Mouse (Mus musculus) midbrain, embryonic 11.5 days (tissue): ENCODE measurements at regions not wholly inside any gene's neighbourhood (a gene's known extent, or its start where the extent isn't known, plus 50 kb on each side); places are given as distances from the start of the nearest gene placed in this dataset.

Source experiments
- ATAC-seq: fragments of 200-750 bp; cut with Nextera tagmentation; 2 replicates; pipeline ENCODE4 v1.8.0; 2017; ENCODE audit warnings: moderate TSS enrichment, moderate library complexity; ENCODE audit not compliant: low FRiP score
- DNase-seq: peaks from one replicate; pipeline ENCODE4 v3.0.0; 2015; ENCODE audit warnings: low spot score; ENCODE audit errors: missing footprints
- H3K27ac ChIP-seq: fragments of 300-500 bp; sonication (generic); 2 replicates; pipeline ENCODE4 v1.5.1; 2014; ENCODE audit warnings: low read depth, low read length
- H3K27me3 ChIP-seq: fragments of 300-500 bp; sonication (generic); 2 replicates; pipeline ENCODE4 v1.6.1; 2014; ENCODE audit warnings: mild to moderate bottlenecking, low read length, moderate library complexity, mixed read lengths; ENCODE audit not compliant: control insufficient read depth, insufficient read depth
- H3K36me3 ChIP-seq: fragments of 300-500 bp; sonication (generic); 2 replicates; pipeline ENCODE4 v1.6.1; 2014; ENCODE audit warnings: mild to moderate bottlenecking, low read length, moderate library complexity, mixed read lengths; ENCODE audit not compliant: control insufficient read depth, insufficient read depth
- H3K4me1 ChIP-seq: fragments of 300-500 bp; sonication (generic); 2 replicates; pipeline ENCODE4 v1.6.1; 2014; ENCODE audit warnings: low read length; ENCODE audit not compliant: control insufficient read depth, insufficient read depth
- H3K4me2 ChIP-seq: fragments of 300-500 bp; sonication (generic); 2 replicates; pipeline ENCODE4 v1.6.1; 2014; ENCODE audit warnings: mild to moderate bottlenecking, moderate library complexity
- H3K4me3 ChIP-seq: fragments of 300-500 bp; sonication (generic); 2 replicates; pipeline ENCODE4 v1.5.1; 2014; ENCODE audit warnings: low read depth, low read length
- H3K9ac ChIP-seq: fragments of 300-500 bp; sonication (generic); 2 replicates; pipeline ENCODE4 v1.6.1; 2014; ENCODE audit warnings: low read length
- H3K9me3 ChIP-seq: fragments of 300-500 bp; sonication (generic); 2 replicates; pipeline ENCODE4 v1.6.1; 2016; ENCODE audit warnings: low read length; ENCODE audit not compliant: control insufficient read depth
- WGBS: fragments of 180-500 bp; shearing (Covaris S2); extraction: QIAGEN DNeasy Blood & Tissue Kit; methylation state at CpG from one replicate; pipeline ENCODE4 v1.1.7; 2014; 5-methylcytosine and 5-hydroxymethylcytosine counted together

- no peak overlapping the region for H3K4me2 ChIP-seq
- no peak overlapping the region for H3K27ac ChIP-seq
- no peaks in the 10 kb centered on the region for H3K36me3 ChIP-seq
- no peak overlapping the region for H3K4me3 ChIP-seq
- H3K9ac ChIP-seq, result no peak overlapping the region
- DNase-seq (no peak), ATAC-seq (peak; percentile 79)
- H3K9me3 ChIP-seq, result no peaks in the 10 kb centered on the region
- 37% methylated on average over 6 of the region's 6 CpGs for WGBS
- peaks cover 2% of the 10 kb centered on the region; the same call in 1 of the 2 replicates for H3K4me1 ChIP-seq
- H3K27me3 ChIP-seq, result no peaks in the 10 kb centered on the region
These were observed 581.5 kb downstream of the Rps29 start for GRCm38 (mm10) chr12:68577453-68577852.

DNA sequence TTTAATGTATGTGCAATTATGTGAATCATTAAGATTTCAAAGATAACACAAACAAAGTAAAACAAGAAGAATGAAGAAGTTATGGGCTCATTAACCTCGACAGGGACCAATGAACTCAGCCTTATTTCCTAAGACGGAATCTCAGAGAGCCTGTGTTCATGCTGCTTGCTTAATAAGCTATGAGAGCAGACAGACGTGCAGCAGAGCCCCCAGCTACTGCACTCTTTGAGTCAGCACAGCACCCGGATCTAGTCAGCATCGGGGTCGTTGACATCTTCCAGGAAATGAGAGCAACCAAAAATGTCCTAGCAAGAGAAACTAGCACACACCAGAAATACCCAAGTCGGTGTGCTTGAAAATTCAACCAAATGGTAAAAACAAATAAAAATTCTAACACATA is 582.1 kb downstream of the Rps29 start:
- 71% methylated on average over 7 of the region's 7 CpGs for WGBS
- H3K27me3 ChIP-seq, result no peaks in the 10 kb centered on the region
- no peak overlapping the region for H3K9ac ChIP-seq
- no peaks in the 10 kb centered on the region for H3K9me3 ChIP-seq
- no peak overlapping the region for H3K27ac ChIP-seq
- no peaks in the 10 kb centered on the region for H3K36me3 ChIP-seq
- DNase-seq (no peak), ATAC-seq (no peak)
- H3K4me1 ChIP-seq, result peaks cover 2% of the 10 kb centered on the region; the same call in 1 of the 2 replicates
- H3K4me2 ChIP-seq, result no peak overlapping the region
- H3K4me3 ChIP-seq, result no peak overlapping the region

DNA sequence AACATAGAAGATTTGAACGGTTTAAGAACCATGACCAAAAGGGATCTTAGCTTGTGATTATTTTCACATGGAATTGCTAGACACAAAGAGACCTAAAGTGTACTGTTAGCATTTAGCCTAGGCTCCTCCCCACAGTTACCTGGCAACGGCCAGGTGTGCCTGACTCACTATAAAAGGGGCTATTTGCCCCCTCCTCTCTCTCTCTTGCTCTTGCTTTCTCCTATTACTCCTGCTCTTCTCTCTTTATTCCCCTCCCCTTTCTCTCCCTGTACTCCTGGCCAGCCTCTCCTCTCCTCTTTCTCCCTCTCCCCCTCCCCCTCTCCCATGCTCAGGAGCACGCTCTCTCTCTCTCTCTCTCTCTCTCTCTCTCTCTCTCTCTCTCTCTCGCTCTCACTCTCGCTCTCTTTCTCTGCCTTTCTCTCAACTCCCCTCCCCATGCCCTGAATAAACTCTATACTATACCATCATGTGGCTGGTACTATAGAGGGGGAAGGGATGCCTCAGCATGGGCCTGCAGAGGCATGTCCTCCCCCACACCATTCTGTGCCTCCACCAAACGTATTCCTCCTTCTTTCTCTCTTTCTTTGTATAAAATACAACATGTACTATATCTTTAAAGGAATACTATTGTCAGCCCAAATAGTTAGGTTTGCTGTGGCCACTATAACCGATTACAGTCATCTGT is 603.9 kb downstream of the Rps29 start:
- Histone ChIP-seq H3K27ac (no peak overlapping the region), H3K9me3 (no peaks in the 10 kb centered on the region), H3K4me1 (no peaks in the 10 kb centered on the region), H3K4me2 (no peak overlapping the region), H3K9ac (no peak overlapping the region), H3K4me3 (no peak overlapping the region), H3K27me3 (no peaks in the 10 kb centered on the region), H3K36me3 (no peaks in the 10 kb centered on the region)
- WGBS, result 62% methylated on average over 7 of the region's 7 CpGs
- DNase-seq (no peak), ATAC-seq (peak; percentile 48; the same call in 1 of the 2 replicates)

GRCm38 (mm10) chr12:68554292-68554691 is 604.7 kb downstream of the Rps29 start:
- no peak for ATAC-seq
- H3K9me3 ChIP-seq, result no peaks in the 10 kb centered on the region
- H3K36me3 ChIP-seq, result no peaks in the 10 kb centered on the region
- H3K4me3 ChIP-seq, result no peak overlapping the region
- H3K4me2 ChIP-seq, result no peak overlapping the region
- H3K9ac ChIP-seq, result no peak overlapping the region
- DNase-seq, result no peak
- WGBS, result 37% methylated on average over 2 of the region's 2 CpGs
- H3K27ac ChIP-seq, result no peak overlapping the region
- no peaks in the 10 kb centered on the region for H3K4me1 ChIP-seq
- H3K27me3 ChIP-seq, result no peaks in the 10 kb centered on the region

DNA sequence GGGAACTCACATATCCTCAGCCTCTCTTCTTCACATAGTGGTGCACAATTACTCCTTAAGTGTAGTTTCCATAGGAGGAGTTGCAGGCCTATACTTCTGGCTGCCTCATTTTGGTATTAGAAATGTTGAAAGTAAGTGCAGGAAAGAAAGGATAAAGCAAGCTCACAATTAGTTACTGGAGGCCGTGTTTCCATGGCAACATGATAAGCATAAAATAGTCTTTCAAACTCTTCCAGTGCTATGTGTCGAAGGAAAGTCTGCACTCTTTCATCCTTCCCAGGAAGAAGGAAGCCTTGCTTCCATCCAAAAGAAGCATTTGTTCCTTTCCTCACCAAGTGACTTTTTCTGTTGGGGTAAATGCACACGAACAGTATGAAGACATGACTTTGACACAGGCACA is 617.2 kb downstream of the Rps29 start:
- H3K9ac ChIP-seq, result no peak overlapping the region
- no peaks in the 10 kb centered on the region for H3K4me1 ChIP-seq
- no peak overlapping the region for H3K27ac ChIP-seq
- H3K36me3 ChIP-seq, result no peaks in the 10 kb centered on the region
- 42% methylated on average over 3 of the region's 3 CpGs for WGBS
- no peak overlapping the region for H3K4me3 ChIP-seq
- no peak overlapping the region for H3K4me2 ChIP-seq
- H3K27me3 ChIP-seq, result no peaks in the 10 kb centered on the region
- H3K9me3 ChIP-seq, result no peaks in the 10 kb centered on the region
- DNase-seq (no peak), ATAC-seq (no peak)

DNA sequence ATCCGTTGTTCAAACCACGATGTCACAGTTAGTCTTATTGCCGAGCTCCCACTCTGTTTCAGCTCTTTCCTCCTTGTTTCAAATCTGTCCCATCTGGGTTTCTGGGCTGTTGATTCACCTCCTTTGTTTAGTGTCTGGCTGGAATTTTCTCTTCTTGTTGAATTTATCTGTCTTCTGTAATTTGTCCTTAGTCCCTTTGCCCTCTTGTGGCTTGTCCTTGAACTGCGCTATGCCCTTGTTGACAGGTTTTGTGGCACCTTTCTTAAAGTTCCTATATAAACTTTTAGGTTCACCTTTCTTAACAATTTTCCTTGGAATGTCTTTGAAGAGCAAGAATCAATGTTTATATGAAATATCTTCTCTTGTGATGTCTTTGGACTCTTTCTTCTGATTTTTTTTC is 658.2 kb downstream of the Rps29 start:
- Histone ChIP-seq H3K27ac (no peak overlapping the region), H3K9me3 (no peaks in the 10 kb centered on the region), H3K9ac (no peak overlapping the region), H3K27me3 (no peaks in the 10 kb centered on the region), H3K36me3 (no peaks in the 10 kb centered on the region), H3K4me3 (no peak overlapping the region), H3K4me1 (no peaks in the 10 kb centered on the region), H3K4me2 (no peak overlapping the region)
- ATAC-seq (no peak), DNase-seq (peak; percentile 92)
- WGBS, result 86% methylated on average over 4 of the region's 4 CpGs

DNA sequence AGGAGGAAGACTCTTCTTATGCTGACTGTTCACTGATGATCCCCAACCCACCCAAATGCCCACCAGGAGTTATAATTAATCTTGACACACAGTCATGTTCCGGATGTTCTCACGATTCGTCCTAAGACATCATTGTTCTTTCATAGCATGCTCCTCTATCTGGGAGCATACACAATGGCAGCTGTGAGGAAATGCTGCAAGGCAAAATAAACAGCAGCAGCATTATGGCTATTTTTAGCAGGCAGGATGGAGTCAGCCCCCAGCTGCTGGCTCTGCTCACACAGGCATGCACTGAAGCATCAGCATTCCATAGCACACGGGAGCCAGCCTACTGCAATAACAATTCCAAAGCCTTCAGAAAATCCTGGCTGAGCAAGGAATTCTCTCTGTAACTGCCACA is 696.0 kb downstream of the Rps29 start:
- Histone ChIP-seq H3K9ac (no peak overlapping the region), H3K4me2 (no peak overlapping the region), H3K27me3 (no peaks in the 10 kb centered on the region), H3K4me3 (no peak overlapping the region), H3K27ac (no peak overlapping the region), H3K9me3 (no peaks in the 10 kb centered on the region), H3K36me3 (no peaks in the 10 kb centered on the region), H3K4me1 (no peaks in the 10 kb centered on the region)
- 0 out of 2 replicates have a peak, but pooled peaks have one; percentile 16 for ATAC-seq
- WGBS, result 71% methylated on average over 4 of the region's 4 CpGs
- DNase-seq, result no peak

DNA sequence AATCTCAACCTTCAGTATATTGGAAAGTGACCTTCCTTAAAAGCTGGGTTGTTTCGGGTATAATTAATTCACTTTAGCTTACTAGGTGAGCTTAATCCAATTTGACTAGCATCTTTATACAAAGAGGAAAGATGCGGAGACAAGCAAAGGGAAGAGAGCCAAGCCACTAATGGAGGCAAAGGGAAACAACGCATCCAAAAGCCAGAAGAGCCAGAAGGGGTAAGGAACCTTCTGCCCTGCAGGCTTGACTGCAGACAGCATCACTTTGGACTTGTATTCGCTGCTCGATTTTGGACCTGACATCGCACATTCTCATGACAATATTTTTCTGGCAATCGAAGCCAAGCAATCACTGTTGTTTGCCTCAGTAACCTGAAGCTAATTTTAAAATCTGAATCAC is 700.8 kb downstream of the Rps29 start:
- WGBS, result 92% methylated on average over 7 of the region's 7 CpGs
- Histone ChIP-seq H3K27ac (no peak overlapping the region), H3K4me3 (no peak overlapping the region), H3K9me3 (no peaks in the 10 kb centered on the region), H3K9ac (no peak overlapping the region), H3K36me3 (no peaks in the 10 kb centered on the region), H3K4me2 (no peak overlapping the region), H3K27me3 (no peaks in the 10 kb centered on the region), H3K4me1 (no peaks in the 10 kb centered on the region)
- no peak for ATAC-seq
- no peak for DNase-seq

DNA sequence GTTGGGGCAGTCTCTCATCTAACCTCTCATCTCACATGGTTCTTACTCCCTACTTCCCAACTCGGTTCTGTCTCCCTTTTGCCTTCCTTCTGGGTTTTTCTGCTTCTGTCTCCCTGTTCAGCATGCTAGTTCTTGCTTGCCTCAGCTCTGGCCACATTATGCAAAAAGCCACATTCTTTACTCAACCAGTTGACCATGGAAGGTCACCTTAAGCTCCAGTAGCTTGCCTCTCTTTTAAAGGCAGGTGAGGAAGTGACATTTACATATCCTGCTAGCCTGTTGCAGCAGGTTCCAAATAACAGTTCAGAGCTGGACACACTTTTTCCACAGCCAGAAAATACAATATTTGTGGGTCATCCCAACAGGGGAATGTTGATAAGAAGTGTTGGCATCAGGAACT is 732.4 kb downstream of the Rps29 start:
- WGBS, result 70% methylated on average over 1 of the region's 1 CpGs
- Histone ChIP-seq H3K9ac (no peak overlapping the region), H3K27me3 (no peaks in the 10 kb centered on the region), H3K36me3 (no peaks in the 10 kb centered on the region), H3K4me1 (no peaks in the 10 kb centered on the region), H3K4me3 (no peak overlapping the region), H3K9me3 (no peaks in the 10 kb centered on the region), H3K4me2 (no peak overlapping the region), H3K27ac (no peak overlapping the region)
- ATAC-seq, result no peak
- DNase-seq, result no peak
